Mouse (Mus musculus) megakaryocyte, embryonic 14.5 days (primary cell): ENCODE data around the gene Uggt1. TPM values are rescaled to one million over a fixed set of nuclear protein-coding genes. Genes with fewer than 3 reads are reported as not detected.

Experiments used
- H3K27me3 ChIP-seq: replicated peaks from 2 replicates; pipeline ENCODE3; 2012; ENCODE audit warnings: inconsistent platforms
- H3K36me3 ChIP-seq: replicated peaks from 2 replicates; pipeline ENCODE3; 2012; ENCODE audit warnings: low read length, inconsistent platforms, mixed read lengths
- H3K4me1 ChIP-seq: 2 replicates; pipeline ENCODE4 v1.6.1; 2012; ENCODE audit warnings: inconsistent platforms
- H3K4me3 ChIP-seq: replicated peaks from 2 replicates; pipeline ENCODE3; 2012; ENCODE audit warnings: moderate library complexity, mild to moderate bottlenecking, inconsistent platforms
- H3K9me3 ChIP-seq: 2 replicates; pipeline ENCODE4 v1.6.1; 2012; ENCODE audit warnings: inconsistent platforms
- FLI1 ChIP-seq: IDR thresholded peaks from 2 replicates; pipeline ENCODE4 v1.6.1; 2012; ENCODE audit warnings: low read length, inconsistent platforms, mixed read lengths
- GATA1 ChIP-seq: IDR thresholded peaks from 3 replicates; pipeline ENCODE4 v1.6.1; 2012; ENCODE audit warnings: mixed read lengths, low read length, inconsistent platforms, borderline replicate concordance
- polyA plus RNA-seq: library from polyadenylated mRNA; stranded (reverse); fragments of >175 nt; gene quantifications from 2 replicates; pipeline ENCODE4 v1.2.3, GENCODE M21; 2012; ENCODE audit warnings: low replicate concordance; ENCODE audit not compliant: insufficient read depth

Uggt1 gene
- polyA plus RNA-seq, 1 experiment = 3.3 TPM

DNA sequence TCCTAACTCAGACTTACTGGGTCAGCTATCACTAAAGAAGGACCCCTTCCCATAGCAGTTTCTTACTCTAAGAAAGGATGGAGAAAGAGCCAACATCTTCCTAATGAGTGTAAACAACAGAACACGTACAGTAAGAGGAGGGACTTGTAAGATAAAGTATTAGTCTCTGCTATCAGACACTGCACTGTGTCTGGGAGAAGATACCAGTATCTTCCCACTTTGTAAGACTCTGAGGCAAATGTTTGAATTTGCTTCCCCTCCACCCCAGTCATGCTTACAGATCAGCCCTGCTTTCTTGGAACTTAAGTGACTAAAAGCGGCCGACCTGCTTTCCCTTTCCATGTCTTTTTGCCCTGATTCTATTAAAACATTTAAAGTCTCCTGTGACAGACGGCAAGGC lies 30.2 kb downstream of the Uggt1 start:
- Histone ChIP-seq H3K9me3 (no peaks in the 10 kb centered on the region), H3K4me1 (no peaks in the 10 kb centered on the region), H3K27me3 (no peaks in the 10 kb centered on the region), H3K4me3 (no peak overlapping the region), H3K36me3 (peaks cover 75% of the 10 kb centered on the region)
- no peak for TF ChIP-seq GATA1
- no peak for TF ChIP-seq FLI1

- Histone ChIP-seq H3K27me3 (no peaks in the 10 kb centered on the region), H3K4me3 (no peak overlapping the region), H3K36me3 (peaks cover 90% of the 10 kb centered on the region), H3K4me1 (no peaks in the 10 kb centered on the region), H3K9me3 (no peaks in the 10 kb centered on the region)
- TF ChIP-seq GATA1 = no peak
- no peak for TF ChIP-seq FLI1
Observed at GRCm38 (mm10) chr1:36201739-36202138, 42.8 kb downstream of the Uggt1 start.

GRCm38 (mm10) chr1:36194482-36194881 lies 50.0 kb downstream of the Uggt1 start:
- H3K4me3 ChIP-seq = no peak overlapping the region
- H3K36me3 ChIP-seq = peaks cover 99% of the 10 kb centered on the region
- H3K27me3 ChIP-seq = no peaks in the 10 kb centered on the region
- TF ChIP-seq FLI1 (no peak), GATA1 (no peak)
- H3K9me3 ChIP-seq = 0 out of 2 replicates have a peak, but pooled peaks cover 3% of the 10 kb centered on the region
- H3K4me1 ChIP-seq = no peaks in the 10 kb centered on the region; the same call in 1 of the 2 replicates

GRCm38 (mm10) chr1:36191966-36192365 lies 52.6 kb downstream of the Uggt1 start:
- Histone ChIP-seq H3K36me3 (peaks cover 98% of the 10 kb centered on the region), H3K27me3 (no peaks in the 10 kb centered on the region)
- TF ChIP-seq GATA1 (no peak), FLI1 (no peak)

DNA sequence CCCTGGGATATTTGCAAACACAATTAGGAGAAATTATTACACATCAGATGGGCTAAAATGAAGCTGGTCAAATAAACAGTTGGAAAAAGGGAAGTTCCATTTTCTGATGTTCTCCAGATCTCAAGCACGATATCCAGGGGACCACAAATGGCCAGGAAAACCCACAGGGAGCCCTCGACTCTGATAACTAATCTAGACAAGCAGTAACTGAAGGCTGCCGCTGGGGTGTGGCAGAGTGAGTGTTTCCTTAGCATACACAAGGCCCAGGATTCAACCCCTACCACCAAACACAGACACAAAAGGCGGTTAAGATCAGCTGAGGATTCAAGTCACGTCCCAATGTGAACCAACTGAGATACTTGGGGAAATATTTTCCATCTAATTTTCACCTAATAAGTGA lies 64.5 kb downstream of the Uggt1 start:
- peaks cover 19% of the 10 kb centered on the region for H3K4me1 ChIP-seq
- no peaks in the 10 kb centered on the region for H3K9me3 ChIP-seq
- H3K4me3 ChIP-seq = no peak overlapping the region
- H3K36me3 ChIP-seq = peaks cover 98% of the 10 kb centered on the region
- H3K27me3 ChIP-seq = no peaks in the 10 kb centered on the region
- TF ChIP-seq FLI1 (no peak), GATA1 (no peak)

More at GRCm38 (mm10) chr1:36191966-36192365, 52.6 kb downstream of the Uggt1 start:
- Histone ChIP-seq H3K4me1 (no peaks in the 10 kb centered on the region; the same call in 1 of the 2 replicates), H3K9me3 (0 out of 2 replicates have a peak, but pooled peaks cover 3% of the 10 kb centered on the region), H3K4me3 (no peak overlapping the region)

GRCm38 (mm10) chr1:36173461-36173860 lies 71.1 kb downstream of the Uggt1 start:
- TF ChIP-seq GATA1 (no peak), FLI1 (no peak)
- H3K9me3 ChIP-seq = no peaks in the 10 kb centered on the region
- no peak overlapping the region for H3K4me3 ChIP-seq
- peaks cover 98% of the 10 kb centered on the region for H3K36me3 ChIP-seq
- no peaks in the 10 kb centered on the region for H3K27me3 ChIP-seq
- H3K4me1 ChIP-seq = peaks cover 7% of the 10 kb centered on the region; the same call in 1 of the 2 replicates

DNA sequence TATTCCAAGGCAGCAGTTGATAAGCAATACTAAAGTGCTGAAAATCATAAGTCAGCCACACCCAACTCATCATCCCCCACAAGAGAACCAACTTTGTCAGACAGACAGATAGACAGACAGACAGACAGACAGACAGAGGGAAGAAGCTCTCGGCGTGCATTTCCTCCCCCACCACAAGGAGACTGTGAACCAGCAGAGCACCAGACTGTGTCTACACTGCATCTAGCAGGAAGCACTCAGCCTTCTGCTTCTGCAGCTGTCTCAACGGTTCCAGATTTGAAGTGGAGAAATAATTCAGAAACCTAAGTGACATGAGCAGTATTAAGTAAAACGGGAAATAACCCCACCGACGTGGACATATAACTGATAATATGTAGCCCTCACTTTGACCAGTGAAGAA lies 71.6 kb downstream of the Uggt1 start:
- H3K4me3 ChIP-seq = no peak overlapping the region
- H3K27me3 ChIP-seq = no peaks in the 10 kb centered on the region
- peaks cover 99% of the 10 kb centered on the region for H3K36me3 ChIP-seq
- no peak for TF ChIP-seq FLI1
- no peak for TF ChIP-seq GATA1
- H3K9me3 ChIP-seq = no peaks in the 10 kb centered on the region
- peaks cover 7% of the 10 kb centered on the region; the same call in 1 of the 2 replicates for H3K4me1 ChIP-seq

GRCm38 (mm10) chr1:36162687-36163086 lies 81.8 kb downstream of the Uggt1 start:
- H3K27me3 ChIP-seq = no peaks in the 10 kb centered on the region
- H3K9me3 ChIP-seq = no peaks in the 10 kb centered on the region
- H3K4me3 ChIP-seq = no peak overlapping the region
- peaks cover 40% of the 10 kb centered on the region for H3K4me1 ChIP-seq
- TF ChIP-seq FLI1 (no peak), GATA1 (no peak)
- H3K36me3 ChIP-seq = peaks cover 96% of the 10 kb centered on the region

GRCm38 (mm10) chr1:36161208-36161607 lies 83.3 kb downstream of the Uggt1 start:
- Histone ChIP-seq H3K4me1 (peaks cover 40% of the 10 kb centered on the region), H3K27me3 (no peaks in the 10 kb centered on the region), H3K9me3 (no peaks in the 10 kb centered on the region), H3K36me3 (peaks cover 99% of the 10 kb centered on the region), H3K4me3 (no peak overlapping the region)
- no peak for TF ChIP-seq FLI1
- no peak for TF ChIP-seq GATA1

DNA sequence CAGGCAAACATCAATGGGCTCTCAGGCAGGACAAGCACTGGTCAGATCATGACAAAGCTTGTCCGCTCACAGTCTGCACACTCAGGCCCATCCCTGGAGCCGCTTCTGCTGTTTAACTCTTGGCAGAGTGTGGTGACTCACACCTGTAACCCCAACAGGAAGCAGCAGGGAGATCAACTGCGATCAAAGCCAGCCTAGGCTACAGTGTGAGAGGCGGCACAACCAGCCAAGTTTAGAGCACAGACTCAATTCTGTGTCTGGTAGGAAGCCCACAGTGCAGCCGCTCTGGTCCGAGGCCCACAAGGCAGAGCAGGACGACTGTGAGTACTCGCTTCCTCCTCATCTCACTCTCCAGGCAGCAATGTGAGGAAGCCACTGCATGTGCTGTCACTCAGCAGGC lies 84.3 kb downstream of the Uggt1 start:
- no peak for TF ChIP-seq GATA1
- TF ChIP-seq FLI1 = no peak
- Histone ChIP-seq H3K27me3 (no peaks in the 10 kb centered on the region), H3K4me3 (no peak overlapping the region), H3K36me3 (peaks cover 99% of the 10 kb centered on the region), H3K9me3 (no peaks in the 10 kb centered on the region), H3K4me1 (peaks cover 40% of the 10 kb centered on the region)

GRCm38 (mm10) chr1:36149411-36149810 lies 95.1 kb downstream of the Uggt1 start:
- Histone ChIP-seq H3K36me3 (peaks cover 98% of the 10 kb centered on the region), H3K9me3 (no peaks in the 10 kb centered on the region), H3K4me3 (no peak overlapping the region), H3K4me1 (peaks cover 17% of the 10 kb centered on the region), H3K27me3 (no peaks in the 10 kb centered on the region)
- TF ChIP-seq FLI1 (no peak), GATA1 (no peak)
